Mouse (Mus musculus) brain, adult 10 weeks (tissue): ENCODE data around the gene Pfkfb2. TPM values are rescaled to one million over a fixed set of nuclear protein-coding genes. Genes with fewer than 3 reads are reported as not detected.

ENCODE experiments used
- polyA plus RNA-seq: library from polyadenylated mRNA; stranded (reverse); fragments of 350-450 nt; fragmentation: Illumina TruSeq; extraction: RNeasy Lipid Tissue Mini Kit (QIAGEN cat#74804); gene quantifications from one replicate; pipeline ENCODE4 v1.2.3, GENCODE M21; 2015; ENCODE audit warnings: low read depth, low replicate concordance

Pfkfb2 gene
- polyA plus RNA-seq, result 29.6 TPM

DNA sequence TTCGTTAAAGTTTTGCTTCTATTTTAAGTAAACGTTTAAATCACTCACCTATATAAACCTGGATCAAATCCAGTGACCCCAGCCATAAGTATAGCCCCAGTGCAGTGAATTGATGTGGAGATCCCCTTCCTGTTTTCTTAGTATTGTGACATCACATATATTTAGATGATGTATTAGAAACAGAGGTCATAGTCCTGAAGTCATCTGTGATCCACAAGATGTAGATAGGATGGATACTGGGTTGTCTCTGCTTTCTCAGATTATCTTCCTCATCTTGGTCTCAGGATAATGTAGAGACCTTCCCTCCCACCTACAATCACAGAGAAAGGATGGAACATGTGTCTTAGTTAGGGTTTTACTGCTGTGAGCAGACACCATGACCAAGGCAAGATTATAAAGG is at the start of gene Pfkfb2:
Gene Pfkfb2 (minus strand): TSS at position 101 of the 400 bp plus-strand sequence.

DNA sequence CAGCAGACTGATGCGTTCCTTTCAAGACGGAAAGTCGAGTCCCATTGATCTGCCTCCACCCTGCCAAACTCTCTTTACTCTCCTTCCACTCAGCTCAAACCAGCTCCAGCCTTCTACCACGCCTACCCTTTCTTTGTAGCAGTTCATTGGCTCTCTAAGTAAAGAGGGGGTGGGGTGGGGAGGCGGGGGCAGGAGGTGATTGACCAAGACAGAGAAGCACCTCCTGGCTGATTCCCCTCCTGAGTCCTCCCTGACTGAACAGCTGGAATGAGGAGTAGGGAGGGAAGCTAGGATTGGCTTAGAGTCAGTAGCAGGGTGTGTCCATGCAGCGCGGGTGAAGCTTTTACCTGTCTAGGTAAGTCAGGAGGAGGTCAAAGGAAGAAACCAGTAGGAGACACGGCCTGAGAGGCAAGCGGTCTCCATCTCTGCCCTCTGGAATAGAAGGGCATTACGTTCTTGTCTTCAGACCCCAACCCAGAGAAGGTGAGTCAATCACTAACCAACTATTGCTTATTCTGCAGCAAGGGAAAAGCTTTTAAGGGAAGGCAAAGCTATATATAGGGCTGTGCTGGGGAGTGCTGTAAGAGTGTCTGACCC is 2.8 kb upstream of the Pfkfb2 start, which contains the start of gene AA986860:
Gene AA986860 (plus strand): TSS at position 236 of the 597 bp plus-strand sequence.

DNA sequence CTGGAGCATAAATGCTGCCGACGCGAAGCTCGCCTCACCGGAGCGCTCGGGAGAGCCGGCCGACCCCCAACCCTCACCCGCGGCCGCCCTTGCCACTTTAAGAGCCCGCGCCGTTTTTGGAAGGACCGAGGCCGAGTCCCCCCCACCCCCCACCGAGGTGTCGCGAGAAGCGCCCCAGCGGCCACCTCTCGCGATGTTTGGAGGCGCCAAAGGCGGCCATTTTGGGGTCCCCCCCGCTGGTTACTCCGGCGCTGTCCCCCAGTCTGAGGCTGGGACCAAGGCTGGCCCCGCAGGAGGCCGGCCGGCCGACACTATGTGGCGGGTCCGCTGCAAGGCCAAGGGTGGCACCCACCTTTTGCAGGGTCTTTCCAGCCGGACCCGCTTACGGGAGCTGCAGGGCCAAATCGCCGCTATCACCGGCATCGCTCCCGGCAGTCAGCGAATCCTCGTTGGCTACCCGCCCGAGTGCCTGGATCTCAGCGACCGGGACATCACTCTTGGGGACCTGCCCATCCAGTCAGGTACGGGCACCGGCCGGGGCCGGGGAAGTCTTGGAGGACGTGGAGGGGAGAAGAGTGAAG is 11.7 kb downstream of the Pfkfb2 start, which contains the start of gene Yod1:
Gene Yod1 (plus strand): TSS at position 37 of the 581 bp plus-strand sequence.

DNA sequence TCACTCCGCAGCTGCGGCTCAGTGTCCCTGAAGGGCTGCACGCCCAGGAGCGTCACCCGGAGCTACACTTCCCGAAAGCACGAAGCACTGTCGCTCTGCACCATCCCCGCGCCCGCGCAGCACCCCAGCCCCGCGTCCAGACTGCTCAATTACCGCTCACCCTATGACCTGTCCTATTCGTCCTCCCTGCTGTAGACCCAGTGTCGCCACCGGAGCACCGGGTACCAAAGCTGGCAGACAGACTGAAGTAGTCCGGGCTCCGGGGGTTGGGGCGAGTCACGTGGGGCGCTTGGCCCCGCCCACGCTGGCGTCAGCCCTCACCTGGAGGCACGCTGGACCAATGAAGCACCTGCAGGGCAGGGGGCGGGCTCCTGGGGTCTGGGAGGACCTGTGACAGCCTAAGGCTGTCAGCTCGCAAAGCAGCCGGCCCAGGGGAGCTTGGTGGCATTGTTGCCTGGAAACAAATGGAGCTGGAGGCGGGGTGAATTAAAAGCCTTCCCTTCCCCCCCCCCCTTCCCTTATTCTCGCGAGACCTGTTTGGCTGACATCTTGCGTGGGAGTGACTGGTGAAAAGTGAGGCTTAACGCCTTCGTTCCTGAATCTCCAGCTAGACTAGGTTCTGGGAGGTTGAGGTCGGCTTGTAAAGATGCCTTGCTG is 13.4 kb downstream of the Pfkfb2 start, which contains the start of gene Gm29427:
Gene Gm29427 (minus strand): TSS at position 239 of the 657 bp plus-strand sequence.

DNA sequence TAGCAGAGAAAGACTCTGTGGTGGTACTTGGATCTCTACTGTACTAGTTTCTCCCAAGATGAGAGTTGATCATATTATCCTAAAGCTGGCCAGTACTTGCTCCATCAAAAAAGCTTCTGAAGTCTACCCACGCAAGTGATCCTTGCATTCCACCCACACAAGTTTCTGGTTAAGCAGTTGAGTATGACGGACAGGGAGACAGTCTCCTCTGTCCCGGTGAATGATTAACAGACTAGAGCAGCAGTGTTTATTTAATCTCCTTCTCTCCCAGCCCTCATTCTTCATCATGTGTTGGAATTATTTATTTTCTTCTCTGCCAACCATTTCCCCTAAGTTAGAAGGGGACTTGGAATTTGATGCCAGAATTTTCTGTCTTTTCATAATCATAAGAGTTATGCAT is 67.6 kb downstream of the Pfkfb2 start, which contains the start of gene C4bp:
Gene C4bp (minus strand): TSS at position 179 of the 400 bp plus-strand sequence.

Other genes starting within 250 kb of the Pfkfb2 start
- not detected for gene Zp3r, start 99.6 kb downstream of the Pfkfb2 start, polyA plus RNA-seq
- gene C4bp, start 67.6 kb downstream of the Pfkfb2 start, polyA plus RNA-seq, result 0.30 TPM
- not detected for gene Gm29427, start 13.5 kb downstream of the Pfkfb2 start, polyA plus RNA-seq
- gene Yod1, start 11.9 kb downstream of the Pfkfb2 start, polyA plus RNA-seq, result 8.1 TPM
- 1.8 TPM for gene AA986860, start 2.7 kb upstream of the Pfkfb2 start, polyA plus RNA-seq
- not detected for gene Fcamr, start 71.6 kb upstream of the Pfkfb2 start, polyA plus RNA-seq
- gene Pigr, start 97.4 kb upstream of the Pfkfb2 start, polyA plus RNA-seq, result 0.15 TPM
- gene Fcmr, start 136.4 kb upstream of the Pfkfb2 start, polyA plus RNA-seq, result not detected
- not detected for gene Il24, start 158.2 kb upstream of the Pfkfb2 start, polyA plus RNA-seq
- not detected for gene Il20, start 182.2 kb upstream of the Pfkfb2 start, polyA plus RNA-seq
- not detected for gene Il19, start 210.9 kb upstream of the Pfkfb2 start, polyA plus RNA-seq